Mouse (Mus musculus): ENCODE data around the gene Arhgap1.

GRCm38 (mm10) chr2:91602389-91602788, 47.3 kb upstream of the Arhgap1 start:
- no peak for TF ChIP-seq E2F4 (IDR thresholded peaks at IDR 0.05; ENCODE audit: insufficient read depth)
- TF ChIP-seq POLR2A (IDR thresholded peaks at IDR 0.05; ENCODE audit: insufficient read length, low read depth) = no peak
- TF ChIP-seq MYOG (IDR thresholded peaks at IDR 0.05; ENCODE audit: control insufficient read depth in 1 of 3, insufficient read depth in 1 of 3, insufficient read length in 2 of 3, low read depth in 2 of 3) = no peak
- no peak for TF ChIP-seq POLR2AphosphoS2 (IDR thresholded peaks at IDR 0.05; ENCODE audit: insufficient read length, low read depth)
